Mouse (Mus musculus) hindbrain, embryonic 10.5 days (tissue): Measurements from ENCODE around the gene Nox3. TPM values are rescaled to one million over a fixed set of nuclear protein-coding genes. Genes with fewer than 3 reads are reported as not detected.

Experiments
- DNase-seq: peaks from one replicate; pipeline ENCODE4 v3.0.0-alpha.2; 2017; ENCODE audit warnings: low spot score
- H3K27ac ChIP-seq: fragments of 300-500 bp; sonication (generic); 2 replicates; pipeline ENCODE4 v1.5.1; 2016; ENCODE audit warnings: mild to moderate bottlenecking, moderate library complexity
- H3K27me3 ChIP-seq: fragments of 300-500 bp; sonication (generic); 2 replicates; pipeline ENCODE4 v1.6.1; 2016; ENCODE audit warnings: mild to moderate bottlenecking; ENCODE audit not compliant: poor library complexity, insufficient read depth, severe bottlenecking
- H3K36me3 ChIP-seq: fragments of 300-500 bp; sonication (generic); 2 replicates; pipeline ENCODE4 v1.6.1; 2016; ENCODE audit warnings: mild to moderate bottlenecking, moderate library complexity
- H3K4me1 ChIP-seq: fragments of 300-500 bp; sonication (generic); replicated peaks from 2 replicates; pipeline ENCODE4 v1.6.1; 2016; ENCODE audit warnings: mild to moderate bottlenecking
- H3K4me3 ChIP-seq: fragments of 300-500 bp; sonication (generic); 2 replicates; pipeline ENCODE4 v1.5.1; 2016; ENCODE audit warnings: mild to moderate bottlenecking, moderate library complexity
- H3K9me3 ChIP-seq: fragments of 300-500 bp; sonication (generic); 2 replicates; pipeline ENCODE4 v1.6.1; 2016; ENCODE audit warnings: mild to moderate bottlenecking, moderate library complexity
- WGBS: fragments of 180-500 bp; shearing (Covaris S2); methylation state at CpG from one replicate; pipeline ENCODE4 v1.1.7; 2016; 5-methylcytosine and 5-hydroxymethylcytosine counted together
- polyA plus RNA-seq: library from polyadenylated mRNA; unstranded; fragments of >200 nt; fragmentation: Nextera tagmentation; extraction: Ambion mirVana; gene quantifications from 2 replicates; pipeline ENCODE4 v1.2.1, GENCODE M21; 2016

The Nox3 gene
- polyA plus RNA-seq, 1 experiment from 2014 or later = not detected

- H3K27ac ChIP-seq = no peak overlapping the region
- H3K9me3 ChIP-seq = no peaks in the 10 kb centered on the region
- no peaks in the 10 kb centered on the region for H3K36me3 ChIP-seq
- no peak for DNase-seq
- no peak overlapping the region for H3K4me3 ChIP-seq
- no peaks in the 10 kb centered on the region for H3K27me3 ChIP-seq
- WGBS = 80% methylated on average over 2 of the region's 2 CpGs
- 0 out of 2 replicates have a peak, but pooled peaks cover 3% of the 10 kb centered on the region for H3K4me1 ChIP-seq
Observed at GRCm38 (mm10) chr17:3643582-3643981, 52.5 kb downstream of the Nox3 start.

DNA sequence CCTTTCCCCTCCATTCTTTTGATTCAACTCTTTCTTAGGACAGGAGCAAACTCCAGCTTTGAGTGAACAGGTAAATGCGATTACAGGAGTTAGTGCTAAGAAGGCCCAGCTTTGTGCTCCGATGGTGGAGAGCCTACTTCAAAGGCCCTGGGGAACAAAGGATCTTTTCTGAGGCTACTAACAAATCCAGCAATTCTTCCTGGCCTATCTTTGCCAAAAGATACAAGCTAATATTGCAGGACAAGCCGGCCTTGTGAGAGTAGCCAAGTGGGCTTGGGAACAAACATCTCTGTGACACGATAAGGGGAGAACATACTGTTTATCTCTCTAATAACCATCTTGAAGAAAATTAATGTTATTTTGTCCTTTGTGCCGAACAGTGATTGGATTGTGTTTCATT lies 54.6 kb downstream of the Nox3 start:
- DNase-seq = no peak
- H3K27ac ChIP-seq = no peak overlapping the region
- H3K9me3 ChIP-seq = no peaks in the 10 kb centered on the region
- H3K4me1 ChIP-seq = 0 out of 2 replicates have a peak, but pooled peaks cover 3% of the 10 kb centered on the region
- no peak overlapping the region for H3K4me3 ChIP-seq
- H3K27me3 ChIP-seq = no peaks in the 10 kb centered on the region
- WGBS = 60% methylated on average over 5 of the region's 5 CpGs
- H3K36me3 ChIP-seq = no peaks in the 10 kb centered on the region

GRCm38 (mm10) chr17:3638757-3639156 lies 57.3 kb downstream of the Nox3 start:
- H3K27me3 ChIP-seq = no peaks in the 10 kb centered on the region
- no peak for DNase-seq
- H3K4me1 ChIP-seq = 0 out of 2 replicates have a peak, but pooled peaks cover 3% of the 10 kb centered on the region
- H3K9me3 ChIP-seq = no peaks in the 10 kb centered on the region
- H3K36me3 ChIP-seq = no peaks in the 10 kb centered on the region
- WGBS = 74% methylated on average over 3 of the region's 3 CpGs
- no peak overlapping the region for H3K4me3 ChIP-seq
- no peak overlapping the region for H3K27ac ChIP-seq

GRCm38 (mm10) chr17:3632501-3632900 lies 63.6 kb downstream of the Nox3 start:
- no peak for DNase-seq
- no peaks in the 10 kb centered on the region for H3K36me3 ChIP-seq
- H3K4me3 ChIP-seq = no peak overlapping the region
- H3K27ac ChIP-seq = no peak overlapping the region
- no peaks in the 10 kb centered on the region for H3K4me1 ChIP-seq
- no peaks in the 10 kb centered on the region for H3K9me3 ChIP-seq
- WGBS = 69% methylated on average over 3 of the region's 3 CpGs
- no peaks in the 10 kb centered on the region for H3K27me3 ChIP-seq

GRCm38 (mm10) chr17:3616329-3617216 lies 79.5 kb downstream of the Nox3 start:
- Histone ChIP-seq H3K36me3 (no peaks in the 10 kb centered on the region), H3K4me3 (no peak overlapping the region), H3K27ac (no peak overlapping the region), H3K4me1 (peaks cover 4% of the 10 kb centered on the region), H3K27me3 (no peaks in the 10 kb centered on the region), H3K9me3 (no peaks in the 10 kb centered on the region)
- no peak for DNase-seq
- WGBS = 77% methylated on average over 7 of the region's 7 CpGs

GRCm38 (mm10) chr17:3615553-3615952 lies 80.5 kb downstream of the Nox3 start:
- Histone ChIP-seq H3K36me3 (no peaks in the 10 kb centered on the region), H3K9me3 (no peaks in the 10 kb centered on the region), H3K27me3 (no peaks in the 10 kb centered on the region), H3K4me1 (peaks cover 11% of the 10 kb centered on the region), H3K4me3 (no peak overlapping the region), H3K27ac (no peak overlapping the region)
- 75% methylated on average over 1 of the region's 1 CpGs for WGBS
- no peak for DNase-seq

DNA sequence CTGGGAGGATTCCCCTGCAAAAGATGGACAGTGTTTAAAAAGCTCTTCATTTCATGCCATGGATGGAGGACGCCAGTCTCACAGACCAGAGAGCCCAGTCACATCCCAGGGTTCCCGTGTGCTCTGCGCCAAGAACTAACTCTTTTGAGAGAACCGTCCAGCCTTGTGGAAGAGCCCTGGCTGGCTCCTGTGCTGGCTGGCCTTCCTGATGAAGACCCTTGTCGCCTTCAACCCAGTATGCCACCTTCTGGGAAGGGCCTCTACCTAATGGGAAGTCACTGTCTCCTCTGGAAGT lies 84.3 kb downstream of the Nox3 start:
- 85% methylated on average over 5 of the region's 5 CpGs for WGBS
- Histone ChIP-seq H3K4me3 (no peak overlapping the region), H3K27me3 (no peaks in the 10 kb centered on the region), H3K4me1 (peaks cover 16% of the 10 kb centered on the region), H3K9me3 (no peaks in the 10 kb centered on the region), H3K36me3 (no peaks in the 10 kb centered on the region), H3K27ac (no peak overlapping the region; the same call in 1 of the 2 replicates)
- no peak for DNase-seq

DNA sequence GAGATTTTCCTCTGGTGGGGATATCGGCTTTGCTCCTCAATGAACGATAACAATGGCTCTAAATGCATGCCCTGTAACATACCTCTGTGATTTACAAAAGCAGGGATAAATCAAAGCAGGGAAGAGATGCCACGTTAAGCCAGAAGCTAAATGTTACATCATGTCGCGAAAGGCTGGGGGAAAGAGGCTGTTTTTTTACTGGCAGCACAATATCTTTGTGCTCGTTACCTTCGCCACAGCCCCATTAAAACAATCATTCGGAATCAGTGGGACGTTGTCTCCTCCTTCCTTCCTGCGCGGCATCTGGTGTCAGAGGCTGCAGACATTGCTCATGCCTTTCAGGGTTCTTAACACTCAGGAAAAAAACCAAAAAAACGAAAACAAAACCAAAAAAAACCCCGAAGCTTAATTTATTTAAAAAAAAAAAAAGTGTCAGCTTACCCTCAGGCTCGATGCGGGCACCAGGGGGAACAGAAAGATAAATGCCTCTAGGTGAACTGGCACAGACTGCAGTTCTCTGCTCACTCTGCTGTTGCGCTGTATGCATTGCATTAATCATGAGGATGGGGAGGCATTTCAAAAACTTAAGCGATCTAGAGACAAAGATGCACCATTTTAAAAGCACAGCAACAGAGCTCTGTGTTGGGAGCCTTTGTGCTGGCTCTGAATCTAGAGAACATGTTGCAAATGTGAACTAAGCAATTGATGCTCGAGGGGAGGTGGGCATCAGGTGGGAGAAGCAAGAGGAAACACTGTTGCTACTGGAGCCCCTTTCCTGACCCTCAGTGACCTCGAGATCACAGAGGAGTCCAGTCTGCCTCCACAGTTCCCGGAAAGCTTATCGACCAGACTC lies 84.9 kb downstream of the Nox3 start:
- Histone ChIP-seq H3K27ac (peak overlapping the region; percentile 12; the same call in 1 of the 2 replicates), H3K4me1 (peaks cover 16% of the 10 kb centered on the region), H3K36me3 (no peaks in the 10 kb centered on the region), H3K4me3 (peak overlapping the region; percentile 34), H3K27me3 (no peaks in the 10 kb centered on the region), H3K9me3 (no peaks in the 10 kb centered on the region)
- DNase-seq = no peak
- 31% methylated on average over 21 of the region's 21 CpGs for WGBS

DNA sequence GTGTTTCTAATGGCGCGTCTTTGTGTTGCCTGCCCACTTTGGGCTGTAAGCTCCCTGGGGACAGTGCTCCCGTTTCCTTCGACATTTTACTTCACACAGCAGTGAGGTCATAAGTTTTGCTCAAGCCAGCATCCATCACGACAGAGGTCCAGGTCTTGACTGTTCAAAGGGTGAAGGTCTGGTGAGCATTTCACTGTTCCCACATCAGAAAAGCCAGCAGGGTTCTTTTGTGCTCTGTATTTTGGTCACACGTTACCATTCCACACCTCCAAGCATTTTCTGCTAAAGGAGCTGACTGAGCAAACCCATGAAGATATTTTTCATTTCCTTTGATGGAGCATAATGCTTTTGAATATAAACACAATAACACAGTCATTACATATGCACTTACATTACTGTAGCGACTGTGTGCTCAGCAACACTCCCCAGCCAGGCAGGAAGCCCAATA lies 85.7 kb downstream of the Nox3 start:
- H3K9me3 ChIP-seq = no peaks in the 10 kb centered on the region
- no peaks in the 10 kb centered on the region for H3K36me3 ChIP-seq
- no peak overlapping the region for H3K4me3 ChIP-seq
- 65% methylated on average over 7 of the region's 7 CpGs for WGBS
- peaks cover 16% of the 10 kb centered on the region for H3K4me1 ChIP-seq
- DNase-seq = no peak
- no peak overlapping the region for H3K27ac ChIP-seq
- H3K27me3 ChIP-seq = no peaks in the 10 kb centered on the region

GRCm38 (mm10) chr17:3602954-3603672 lies 92.9 kb downstream of the Nox3 start:
- no peak for DNase-seq
- H3K4me3 ChIP-seq = no peak overlapping the region
- H3K9me3 ChIP-seq = no peaks in the 10 kb centered on the region
- 93% methylated on average over 6 of the region's 6 CpGs for WGBS
- H3K4me1 ChIP-seq = no peaks in the 10 kb centered on the region
- no peaks in the 10 kb centered on the region for H3K27me3 ChIP-seq
- no peaks in the 10 kb centered on the region for H3K36me3 ChIP-seq
- H3K27ac ChIP-seq = no peak overlapping the region

DNA sequence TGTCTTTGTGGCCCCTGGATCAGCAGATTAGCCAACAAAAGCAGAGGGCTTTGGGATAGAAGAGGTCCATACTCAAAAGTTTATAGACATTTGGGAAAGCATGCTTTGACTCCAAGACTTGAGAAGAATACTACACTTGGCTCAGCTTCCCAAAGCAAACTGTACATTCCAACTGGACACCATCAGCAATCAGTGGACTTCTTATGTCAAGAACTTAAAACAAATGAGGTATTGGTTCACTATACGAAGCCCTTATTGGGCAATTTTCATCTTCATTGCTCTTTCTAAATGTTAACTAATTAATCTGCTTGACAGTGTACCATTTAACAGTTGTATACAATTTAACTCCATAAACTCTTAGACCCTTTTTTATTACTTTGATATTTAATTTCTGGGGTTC lies 97.7 kb downstream of the Nox3 start:
- H3K9me3 ChIP-seq = no peaks in the 10 kb centered on the region
- no peak overlapping the region for H3K27ac ChIP-seq
- H3K27me3 ChIP-seq = no peaks in the 10 kb centered on the region
- no peak for DNase-seq
- 87% methylated on average over 1 of the region's 1 CpGs for WGBS
- no peak overlapping the region for H3K4me3 ChIP-seq
- H3K4me1 ChIP-seq = no peaks in the 10 kb centered on the region
- no peaks in the 10 kb centered on the region for H3K36me3 ChIP-seq

DNA sequence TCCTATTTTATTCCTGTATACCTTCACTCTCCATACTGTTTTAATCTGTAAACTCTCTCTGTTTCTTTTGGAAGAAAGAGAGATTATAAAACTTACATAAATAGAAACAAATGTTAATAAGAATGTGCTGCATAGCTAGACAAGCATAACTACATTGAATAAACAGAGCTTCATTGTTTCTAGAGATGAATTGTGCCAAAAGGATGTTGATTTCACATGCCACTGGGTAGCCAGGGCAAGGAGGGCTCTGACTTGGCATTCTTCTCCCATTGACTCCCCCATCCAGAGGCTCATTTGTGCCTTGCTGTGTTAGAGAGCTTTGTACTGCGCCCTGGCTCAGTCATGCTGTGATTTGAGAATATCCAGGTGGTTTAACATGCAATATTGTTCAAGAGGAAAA lies 98.2 kb downstream of the Nox3 start:
- no peaks in the 10 kb centered on the region for H3K27me3 ChIP-seq
- H3K27ac ChIP-seq = no peak overlapping the region
- 74% methylated on average over 1 of the region's 1 CpGs for WGBS
- no peak overlapping the region for H3K4me3 ChIP-seq
- H3K9me3 ChIP-seq = no peaks in the 10 kb centered on the region
- no peak for DNase-seq
- no peaks in the 10 kb centered on the region for H3K4me1 ChIP-seq
- no peaks in the 10 kb centered on the region for H3K36me3 ChIP-seq
